Mouse (Mus musculus): ENCODE results near the gene Ing4.

DNA sequence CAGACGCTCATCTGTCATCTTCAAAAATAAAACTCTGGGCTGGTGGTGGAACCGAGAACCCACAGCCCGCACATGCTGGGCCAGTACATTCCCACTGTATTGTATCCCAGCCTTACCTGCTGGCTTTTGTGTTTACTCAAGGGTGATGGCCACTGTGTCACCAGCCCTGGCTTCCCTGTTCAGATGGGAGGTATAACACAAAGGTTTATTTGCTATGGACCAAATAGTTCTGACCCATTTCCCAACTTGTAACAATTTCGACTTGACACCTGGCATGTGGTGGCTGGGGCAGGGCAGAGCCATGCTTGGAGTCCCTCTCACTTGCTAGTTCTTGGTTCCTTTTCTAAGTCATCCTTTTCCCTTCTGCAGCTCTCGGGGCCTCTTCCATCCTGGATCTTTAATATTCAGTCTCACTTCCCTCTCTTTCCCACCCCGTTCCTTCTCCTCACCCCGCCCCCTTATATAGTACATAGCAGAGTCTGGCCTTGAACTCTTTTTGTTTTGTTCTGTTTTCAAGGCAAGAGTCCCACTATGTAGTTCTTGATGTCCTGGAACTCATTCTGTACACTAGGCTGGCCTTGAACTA, 43.3 kb downstream of the Ing4 start:
- TF ChIP-seq CTCF (conservative IDR thresholded peaks at IDR 0.05; ENCODE audit: insufficient read depth, insufficient read length, low read depth, low read length) = no peak
- no peak for TF ChIP-seq POLR2A (IDR thresholded peaks at IDR 0.05; ENCODE audit: low read depth, low read length)

All from kidney, adult 2 months (tissue).